ENCODE assay signal across 8 mouse cellular contexts in the genomic region with DNA sequence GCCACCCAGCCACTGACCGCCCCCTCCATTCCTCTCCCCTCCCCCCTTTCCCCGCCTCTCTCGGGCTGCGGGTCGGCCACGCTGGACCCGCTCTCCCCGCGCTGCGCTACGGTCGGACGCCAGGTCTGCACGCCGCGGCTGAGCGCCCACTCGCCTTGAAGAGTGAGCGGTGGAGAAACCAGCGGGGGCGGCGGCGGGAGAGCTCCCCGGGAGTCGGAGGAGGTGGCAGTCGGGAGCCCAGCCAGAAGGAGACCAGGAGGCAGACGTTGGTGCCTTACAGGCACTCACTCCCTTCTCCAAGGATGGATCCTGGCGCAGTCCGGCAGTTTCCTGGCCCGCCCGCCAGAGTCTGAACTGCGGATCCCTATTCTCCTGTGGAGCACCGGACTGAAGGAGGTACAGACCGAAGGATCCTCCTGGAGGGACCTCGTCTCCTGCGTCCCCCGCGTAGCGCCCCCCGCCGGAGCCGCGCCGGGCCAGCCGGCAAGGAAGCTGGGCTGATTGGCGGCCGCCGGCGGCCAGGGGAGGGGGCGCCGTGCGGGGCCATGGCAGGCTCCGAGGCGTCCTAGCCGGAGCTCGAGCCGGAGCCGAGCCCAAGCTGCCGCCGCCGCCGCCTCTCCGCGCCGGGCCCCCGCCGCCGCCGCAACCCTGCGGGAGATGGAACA. TPM values are rescaled to one million over a fixed set of nuclear protein-coding genes. Genes with fewer than 3 reads are reported as not detected.
DNase-seq lines count a peak whose midpoint lies in the region; ATAC-seq lines count a peak whose summit lies in the region.

No protein-coding gene starts in this region.

- no peak for DNase-seq in kidney, adult 8-10 months
- DNase-seq in embryo, embryonic 10 days (ENCODE audit: low spot score), result peak; percentile 49
- peak; percentile 54 to 64 for DNase-seq in frontal cortex, postnatal 25 days (ENCODE audit: low spot score in 2 of 2)
- DNase-seq in left cerebral cortex, adult 8-10 months (ENCODE audit: low spot score in 2 of 2), result peak; percentile 65 to 69
- no peak for DNase-seq in cerebellum, adult 18-20 months

- peak overlapping the region; percentile 59 for H3K9ac ChIP-seq in kidney, embryonic 14.5 days (ENCODE audit: low read depth, low read length)
- H3K9ac ChIP-seq in midbrain, embryonic 16.5 days (ENCODE audit: low read depth, low read length), result peak overlapping the region; percentile 87

- ATAC-seq in kidney, embryonic 14.5 days (ENCODE audit: low FRiP score, low TSS enrichment), result peak; percentile 53
- peak; percentile 41 for ATAC-seq in midbrain, embryonic 16.5 days
- no peak for ATAC-seq in megakaryocyte, adult 5-6 weeks (ENCODE audit: poor library complexity, severe bottlenecking)

- no peak overlapping the region for H3K27ac ChIP-seq in kidney, embryonic 14.5 days (ENCODE audit: low read depth, low read length)
- H3K27ac ChIP-seq in midbrain, embryonic 16.5 days (ENCODE audit: low read length), result peak overlapping the region; percentile 78

- WGBS in kidney, embryonic 14.5 days, result under 1% methylated on average over 54 of the region's 70 CpGs
- WGBS in midbrain, embryonic 16.5 days, result under 1% methylated on average over 53 of the region's 70 CpGs

- no peaks in the 10 kb centered on the region for H3K36me3 ChIP-seq in kidney, embryonic 14.5 days (ENCODE audit: control insufficient read depth, insufficient read depth, low read length)
- no peaks in the 10 kb centered on the region for H3K36me3 ChIP-seq in midbrain, embryonic 16.5 days (ENCODE audit: control insufficient read depth, insufficient read depth, low read length)

- H3K4me3 ChIP-seq in kidney, embryonic 14.5 days (ENCODE audit: low read length), result peak overlapping the region; percentile 57
- peak overlapping the region; percentile 74 for H3K4me3 ChIP-seq in midbrain, embryonic 16.5 days (ENCODE audit: low read depth, low read length)

- no peaks in the 10 kb centered on the region for H3K9me3 ChIP-seq in kidney, embryonic 14.5 days (ENCODE audit: control insufficient read depth, low read length)
- no peaks in the 10 kb centered on the region for H3K9me3 ChIP-seq in midbrain, embryonic 16.5 days (replicated peaks; ENCODE audit: control insufficient read depth, low read length, poor library complexity, severe bottlenecking)

- H3K4me1 ChIP-seq in kidney, embryonic 14.5 days (ENCODE audit: control insufficient read depth, insufficient read depth, low read length), result 0 out of 2 replicates have a peak, but pooled peaks cover 6% of the 10 kb centered on the region
- peaks cover 26% of the 10 kb centered on the region for H3K4me1 ChIP-seq in midbrain, embryonic 16.5 days (ENCODE audit: control insufficient read depth, insufficient read depth, low read length)

- H3K27me3 ChIP-seq in kidney, embryonic 14.5 days (ENCODE audit: control insufficient read depth, insufficient read depth, low read length), result peaks cover 66% of the 10 kb centered on the region
- H3K27me3 ChIP-seq in midbrain, embryonic 16.5 days (ENCODE audit: control insufficient read depth, insufficient read depth, low read depth, low read length), result no peaks in the 10 kb centered on the region

- H3K4me2 ChIP-seq in kidney, embryonic 14.5 days (replicated peaks; ENCODE audit: low read depth, low read length), result peak overlapping the region; percentile 96
- peak overlapping the region; percentile 89 for H3K4me2 ChIP-seq in midbrain, embryonic 16.5 days (ENCODE audit: low read length)

RNA-seq across cellular contexts. Expression of gene Vstm2b, which starts 0.7 kb away (rescaled TPM):
- 8.9 and 10.1 TPM in 2 replicates for polyA plus RNA-seq in kidney, embryonic 14.5 days (2014; fragmentation: Nextera tagmentation; extraction: Ambion mirVana)
- 10 to 100 TPM; 47.9 to 49.3 (median 49.0) TPM for total RNA-seq in left cerebral cortex, adult 8-10 months (2022)
- 23.5 and 24.5 TPM in 2 replicates for polyA plus RNA-seq in midbrain, embryonic 16.5 days (2015; fragmentation: Nextera tagmentation; extraction: Ambion mirVana)
- not detected in 2 replicates for total RNA-seq in megakaryocyte, adult 5-6 weeks (2015)
- not detected in 2 replicates for total RNA-seq in megakaryocyte, adult 5-6 weeks (2017)

Comparison
In these comparisons a context has a peak if more than half of its experiments do, and no peak if none do; other contexts are left out.
1. DNase-seq: peak in embryo, embryonic 10 days (single experiment), frontal cortex, postnatal 25 days (2 of 2) and left cerebral cortex, adult 8-10 months (2 of 2); none in kidney, adult 8-10 months (0 of 2) and cerebellum, adult 18-20 months (0 of 2).
2. RNA of gene Vstm2b, which starts 0.7 kb away (total RNA-seq): 47.9 to 49.3 TPM in left cerebral cortex, adult 8-10 months; not detected in megakaryocyte, adult 5-6 weeks; every median in the first group is over 10 times any median in the second.